30 mouse cellular contexts compared by ENCODE assay signal in genomic region chr2:166423132-166423660, GRCm38 (mm10).
A peak's percentile ranks its signal among the peaks of the same experiment; 100 is the strongest.
DNase-seq lines count a peak whose midpoint lies in the region; ATAC-seq and TF ChIP-seq lines count a peak whose summit lies in the region.
"Had no signal": no experiment of that assay in that cellular context is flagged by ENCODE, and none has a peak within 500 bp of the region (broad histone marks: within the 10 kb centered on the region; RNA-seq: fewer than 3 reads in every experiment).

No protein-coding gene starts in this region.

- 44% methylated on average over 6 of the region's 6 CpGs for WGBS in hindbrain, embryonic 11.5 days
- WGBS in hindbrain, embryonic 10.5 days, result 56% methylated on average over 6 of the region's 6 CpGs
- 4% methylated on average over 6 of the region's 6 CpGs for WGBS in midbrain, embryonic 14.5 days
- 14% methylated on average over 6 of the region's 6 CpGs for WGBS in midbrain, embryonic 16.5 days
- 21% methylated on average over 6 of the region's 6 CpGs for WGBS in hindbrain, embryonic 15.5 days

- H3K9me3 ChIP-seq in hindbrain, embryonic 11.5 days (ENCODE audit: control insufficient read depth, low read length), result no peaks in the 10 kb centered on the region
- no peaks in the 10 kb centered on the region for H3K9me3 ChIP-seq in hindbrain, embryonic 10.5 days
- no peaks in the 10 kb centered on the region for H3K9me3 ChIP-seq in midbrain, embryonic 14.5 days (ENCODE audit: control insufficient read depth, low read length)
- no peaks in the 10 kb centered on the region for H3K9me3 ChIP-seq in midbrain, embryonic 16.5 days (replicated peaks; ENCODE audit: control insufficient read depth, low read length, poor library complexity, severe bottlenecking)
- no peaks in the 10 kb centered on the region for H3K9me3 ChIP-seq in hindbrain, embryonic 15.5 days
- H3K9me3 ChIP-seq: heart, embryonic 10.5 days; heart, embryonic 15.5 days; limb, embryonic 10.5 days; limb, embryonic 15.5 days; liver, embryonic 13.5 days; megakaryocyte, embryonic 14.5 days; neural tube, embryonic 12.5 days; stomach, embryonic 15.5 days had no signal

- H3K4me2 ChIP-seq in hindbrain, embryonic 11.5 days (replicated peaks; ENCODE audit: low read depth, low read length), result no peak overlapping the region
- H3K4me2 ChIP-seq in midbrain, embryonic 14.5 days (ENCODE audit: low read length), result no peak overlapping the region
- no peak overlapping the region for H3K4me2 ChIP-seq in midbrain, embryonic 16.5 days (ENCODE audit: low read length)
- no peak overlapping the region for H3K4me2 ChIP-seq in hindbrain, embryonic 15.5 days
- H3K4me2 ChIP-seq: heart, embryonic 15.5 days; limb, embryonic 15.5 days; liver, embryonic 13.5 days; neural tube, embryonic 12.5 days; stomach, embryonic 15.5 days had no signal

- TF ChIP-seq CTCF in brain, embryonic 14.5 days (IDR thresholded peaks at IDR 0.05; ENCODE audit: borderline replicate concordance, extremely low read depth, insufficient read depth, insufficient read length), result no peak

- H3K4me3 ChIP-seq in hindbrain, embryonic 11.5 days (ENCODE audit: low read depth, low read length), result no peak overlapping the region
- H3K4me3 ChIP-seq in hindbrain, embryonic 10.5 days, result no peak overlapping the region
- no peak overlapping the region for H3K4me3 ChIP-seq in midbrain, embryonic 14.5 days (replicated peaks; ENCODE audit: low read depth, low read length)
- H3K4me3 ChIP-seq in midbrain, embryonic 16.5 days (ENCODE audit: low read depth, low read length), result no peak overlapping the region
- H3K4me3 ChIP-seq in hindbrain, embryonic 15.5 days, result no peak overlapping the region
- H3K4me3 ChIP-seq: heart, embryonic 10.5 days; heart, embryonic 15.5 days; limb, embryonic 10.5 days; limb, embryonic 15.5 days; liver, embryonic 13.5 days; megakaryocyte, embryonic 14.5 days; neural tube, embryonic 12.5 days; stomach, embryonic 15.5 days had no signal

- DNase-seq in hindbrain, embryonic 11.5 days (ENCODE audit: low spot score), result no peak
- no peak for DNase-seq in hindbrain, embryonic 10.5 days (ENCODE audit: low spot score)
- peak; percentile 64 for DNase-seq in midbrain, embryonic 14.5 days
- peak; percentile 82 for DNase-seq in brain, embryonic 14.5 days (ENCODE audit: low read depth)
- DNase-seq in natural killer cell, adult 2 months (ENCODE audit: low spot score in 2 of 2), result no peak
- no peak for DNase-seq in gastrocnemius, postnatal 10 days
- DNase-seq: adrenal gland, postnatal 10 days; cerebellum, adult 11-12 months; cerebellum, adult 9-11 months; embryo, embryonic 11 days; gastrocnemius, postnatal 25 days; heart, adult 11 months; kidney, adult 9 months; kidney, postnatal 10 days; layer of hippocampus, postnatal 36 days; liver, embryonic 13.5 days; lung, adult 18-20 months; lung, postnatal 4 days had no signal

- no peak overlapping the region for H3K27ac ChIP-seq in hindbrain, embryonic 11.5 days (ENCODE audit: low read depth, low read length)
- H3K27ac ChIP-seq in hindbrain, embryonic 10.5 days, result no peak overlapping the region
- H3K27ac ChIP-seq in midbrain, embryonic 14.5 days (replicated peaks; ENCODE audit: low read depth, low read length), result 0 out of 2 replicates have a peak overlapping the region, but pooled peaks have one; percentile 61
- no peak overlapping the region for H3K27ac ChIP-seq in midbrain, embryonic 16.5 days (ENCODE audit: low read length)
- H3K27ac ChIP-seq in hindbrain, embryonic 15.5 days (replicated peaks), result peak overlapping the region; percentile 38; the same call in 1 of the 2 replicates
- H3K27ac ChIP-seq: heart, embryonic 10.5 days; heart, embryonic 15.5 days; limb, embryonic 15.5 days; liver, embryonic 13.5 days; neural tube, embryonic 12.5 days; stomach, embryonic 15.5 days had no signal

- no peak overlapping the region for H3K9ac ChIP-seq in hindbrain, embryonic 11.5 days (ENCODE audit: low read depth, low read length)
- no peak overlapping the region for H3K9ac ChIP-seq in midbrain, embryonic 14.5 days (replicated peaks; ENCODE audit: low read length)
- H3K9ac ChIP-seq in midbrain, embryonic 16.5 days (ENCODE audit: low read depth, low read length), result no peak overlapping the region
- no peak overlapping the region for H3K9ac ChIP-seq in hindbrain, embryonic 15.5 days
- H3K9ac ChIP-seq: heart, embryonic 15.5 days; limb, embryonic 15.5 days; liver, embryonic 13.5 days; neural tube, embryonic 12.5 days; stomach, embryonic 15.5 days had no signal

- no peak for TF ChIP-seq POLR2A in brain, embryonic 14.5 days (IDR thresholded peaks at IDR 0.05; ENCODE audit: borderline replicate concordance, extremely low read depth, insufficient read depth, insufficient read length, poor library complexity, severe bottlenecking)

- no peaks in the 10 kb centered on the region for H3K27me3 ChIP-seq in hindbrain, embryonic 11.5 days (ENCODE audit: control insufficient read depth, insufficient read depth, low read length)
- H3K27me3 ChIP-seq in hindbrain, embryonic 10.5 days (ENCODE audit: insufficient read depth, poor library complexity, severe bottlenecking), result peaks cover 31% of the 10 kb centered on the region
- H3K27me3 ChIP-seq in midbrain, embryonic 14.5 days (ENCODE audit: control insufficient read depth, insufficient read depth, low read length), result no peaks in the 10 kb centered on the region
- 0 out of 2 replicates have a peak, but pooled peaks cover 3% of the 10 kb centered on the region for H3K27me3 ChIP-seq in midbrain, embryonic 16.5 days (ENCODE audit: control insufficient read depth, insufficient read depth, low read depth, low read length)
- peaks cover under 1% of the 10 kb centered on the region; the same call in 1 of the 2 replicates for H3K27me3 ChIP-seq in hindbrain, embryonic 15.5 days
- H3K27me3 ChIP-seq: heart, embryonic 15.5 days; limb, embryonic 15.5 days; liver, embryonic 13.5 days; Patski; stomach, embryonic 15.5 days had no signal

- ATAC-seq in hindbrain, embryonic 11.5 days (ENCODE audit: low FRiP score), result peak; percentile 54; the same call in 1 of the 2 replicates
- ATAC-seq in midbrain, embryonic 14.5 days (ENCODE audit: low FRiP score, low TSS enrichment), result no peak
- no peak for ATAC-seq in midbrain, embryonic 16.5 days
- no peak for ATAC-seq in hindbrain, embryonic 15.5 days (ENCODE audit: low FRiP score, low read depth)
- ATAC-seq: intestine, postnatal 0 days; lung, postnatal 0 days; Patski had no signal

- H3K36me3 ChIP-seq in hindbrain, embryonic 11.5 days (ENCODE audit: control insufficient read depth, insufficient read depth, low read length), result no peaks in the 10 kb centered on the region
- H3K36me3 ChIP-seq in hindbrain, embryonic 10.5 days, result no peaks in the 10 kb centered on the region
- H3K36me3 ChIP-seq in midbrain, embryonic 14.5 days (ENCODE audit: control insufficient read depth, insufficient read depth, low read length), result no peaks in the 10 kb centered on the region
- H3K36me3 ChIP-seq in midbrain, embryonic 16.5 days (ENCODE audit: control insufficient read depth, insufficient read depth, low read length), result no peaks in the 10 kb centered on the region
- H3K36me3 ChIP-seq in hindbrain, embryonic 15.5 days, result no peaks in the 10 kb centered on the region
- H3K36me3 ChIP-seq: heart, embryonic 10.5 days; heart, embryonic 15.5 days; limb, embryonic 10.5 days; limb, embryonic 15.5 days; liver, embryonic 13.5 days; neural tube, embryonic 12.5 days; stomach, embryonic 15.5 days had no signal

- no peaks in the 10 kb centered on the region for H3K4me1 ChIP-seq in hindbrain, embryonic 11.5 days (replicated peaks; ENCODE audit: control insufficient read depth, insufficient read depth, low read length)
- peaks cover 76% of the 10 kb centered on the region for H3K4me1 ChIP-seq in hindbrain, embryonic 10.5 days (replicated peaks)
- peaks cover 30% of the 10 kb centered on the region for H3K4me1 ChIP-seq in midbrain, embryonic 14.5 days (ENCODE audit: control insufficient read depth, insufficient read depth, low read length)
- peaks cover 11% of the 10 kb centered on the region; the same call in 1 of the 2 replicates for H3K4me1 ChIP-seq in midbrain, embryonic 16.5 days (ENCODE audit: control insufficient read depth, insufficient read depth, low read length)
- H3K4me1 ChIP-seq in hindbrain, embryonic 15.5 days (replicated peaks), result peaks cover 31% of the 10 kb centered on the region
- H3K4me1 ChIP-seq: liver, embryonic 13.5 days; megakaryocyte, embryonic 14.5 days had no signal

Comparison
In these comparisons a context has a peak if more than half of its experiments do, and no peak if none do; other contexts are left out.
1. H3K27ac ChIP-seq: peak in midbrain, embryonic 14.5 days (single experiment) and hindbrain, embryonic 15.5 days (single experiment); none in hindbrain, embryonic 11.5 days (single experiment), hindbrain, embryonic 10.5 days (single experiment) and midbrain, embryonic 16.5 days (single experiment).
2. DNase-seq: peak in midbrain, embryonic 14.5 days (single experiment) and brain, embryonic 14.5 days (single experiment); none in hindbrain, embryonic 11.5 days (single experiment), hindbrain, embryonic 10.5 days (single experiment), natural killer cell, adult 2 months (0 of 2) and gastrocnemius, postnatal 10 days (single experiment).